Mouse (Mus musculus) G1E (cell line): ENCODE results near the gene Adsl.

Source experiments
- CTCF ChIP-seq: IDR thresholded peaks from 2 replicates; pipeline ENCODE4 v1.5.1; 2012; ENCODE audit warnings: low read depth, low read length, inconsistent platforms, mixed read lengths
- GATA1 ChIP-seq: IDR thresholded peaks from 2 replicates; pipeline ENCODE4 v1.6.1; 2012; ENCODE audit warnings: borderline replicate concordance, low read length, inconsistent platforms, mixed read lengths
- GATA2 ChIP-seq: IDR thresholded peaks from 2 replicates; pipeline ENCODE4 v1.6.1; 2012; ENCODE audit warnings: low read depth, low read length, inconsistent platforms, borderline replicate concordance
- POLR2AphosphoS5 ChIP-seq: IDR thresholded peaks from 2 replicates; pipeline ENCODE4 v1.6.1; 2012; ENCODE audit warnings: low read depth, low read length, inconsistent platforms; ENCODE audit not compliant: insufficient replicate concordance
- TAL1 ChIP-seq: conservative IDR thresholded peaks from 2 replicates; pipeline ENCODE4 v1.6.1; 2012; ENCODE audit warnings: low read depth, low read length, inconsistent platforms, mixed read lengths

DNA sequence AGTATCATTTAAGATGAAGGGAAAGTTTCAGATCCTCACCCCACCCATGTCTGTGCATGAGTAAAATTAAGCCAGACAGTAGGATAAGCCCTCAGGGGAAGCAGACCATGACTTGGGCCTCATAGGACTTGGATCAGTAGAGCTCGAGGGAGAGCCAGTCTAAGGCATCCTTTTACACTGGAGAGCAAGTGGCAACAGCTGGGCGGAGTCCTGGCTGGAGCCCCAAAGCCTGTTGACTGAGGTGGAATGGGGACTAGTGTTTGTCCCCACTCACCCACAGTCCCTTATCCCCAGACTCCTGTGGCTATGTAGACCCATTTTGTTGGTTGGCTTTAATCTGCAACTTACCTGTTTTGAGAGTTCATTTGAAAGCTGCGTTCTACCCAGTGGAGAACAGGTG is 36.1 kb upstream of the Adsl start:
- TF ChIP-seq CTCF = no peak
- TF ChIP-seq GATA1 = no peak
- no peak for TF ChIP-seq POLR2AphosphoS5
- TF ChIP-seq TAL1 = no peak
- TF ChIP-seq GATA2 = no peak
